Mouse (Mus musculus): ENCODE data around the gene Wfdc18.

The Wfdc18 gene

GRCm38 (mm10) chr11:83743525-83743924, 34.7 kb downstream of the Wfdc18 start:
- no peak for DNase-seq (ENCODE audit: low spot score)

DNA sequence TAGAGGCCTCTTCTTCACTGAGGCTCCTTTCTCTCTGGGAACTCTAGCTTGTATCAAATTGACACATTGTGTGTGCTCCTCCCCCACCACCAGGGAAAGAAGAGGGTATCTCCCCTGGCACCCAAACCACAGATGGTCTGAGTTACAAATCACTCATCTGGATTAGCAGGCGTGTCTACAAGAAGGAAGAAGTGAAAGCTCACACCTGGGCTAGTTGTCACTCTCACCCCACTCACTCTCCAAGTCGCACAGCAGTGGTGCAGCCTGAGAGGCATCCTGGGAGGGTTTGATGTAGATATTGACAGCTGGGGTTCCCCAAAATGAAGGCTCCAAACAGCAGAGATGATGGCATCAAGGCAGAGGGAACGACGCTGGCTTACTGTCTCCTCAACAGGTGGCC, 37.3 kb downstream of the Wfdc18 start:
- DNase-seq (ENCODE audit: low spot score): no peak

DNA sequence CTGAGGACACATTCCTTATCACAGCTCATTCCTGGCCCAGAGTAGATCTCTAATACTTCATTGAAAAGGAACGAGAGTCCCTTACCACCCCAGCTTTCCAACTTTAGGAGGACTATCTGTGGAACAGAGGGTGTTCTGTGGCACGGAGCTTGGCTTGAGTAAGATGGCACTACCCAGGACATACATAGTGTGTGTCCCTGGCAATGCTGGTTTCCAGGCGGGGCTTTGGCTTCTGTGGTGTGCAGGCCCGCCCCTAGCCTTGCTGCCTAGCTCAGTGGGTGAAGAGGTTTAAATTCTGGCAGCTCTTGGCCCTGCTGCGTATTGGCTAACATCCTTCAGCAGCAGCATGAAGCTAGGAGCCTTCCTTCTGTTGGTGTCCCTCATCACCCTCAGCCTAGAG, 37.9 kb downstream of the Wfdc18 start, which contains the start of gene Wfdc21:
Gene Wfdc21 (plus strand): TSS at position 260 of the 400 bp plus-strand sequence.
- no peak for DNase-seq (ENCODE audit: low spot score)

DNA sequence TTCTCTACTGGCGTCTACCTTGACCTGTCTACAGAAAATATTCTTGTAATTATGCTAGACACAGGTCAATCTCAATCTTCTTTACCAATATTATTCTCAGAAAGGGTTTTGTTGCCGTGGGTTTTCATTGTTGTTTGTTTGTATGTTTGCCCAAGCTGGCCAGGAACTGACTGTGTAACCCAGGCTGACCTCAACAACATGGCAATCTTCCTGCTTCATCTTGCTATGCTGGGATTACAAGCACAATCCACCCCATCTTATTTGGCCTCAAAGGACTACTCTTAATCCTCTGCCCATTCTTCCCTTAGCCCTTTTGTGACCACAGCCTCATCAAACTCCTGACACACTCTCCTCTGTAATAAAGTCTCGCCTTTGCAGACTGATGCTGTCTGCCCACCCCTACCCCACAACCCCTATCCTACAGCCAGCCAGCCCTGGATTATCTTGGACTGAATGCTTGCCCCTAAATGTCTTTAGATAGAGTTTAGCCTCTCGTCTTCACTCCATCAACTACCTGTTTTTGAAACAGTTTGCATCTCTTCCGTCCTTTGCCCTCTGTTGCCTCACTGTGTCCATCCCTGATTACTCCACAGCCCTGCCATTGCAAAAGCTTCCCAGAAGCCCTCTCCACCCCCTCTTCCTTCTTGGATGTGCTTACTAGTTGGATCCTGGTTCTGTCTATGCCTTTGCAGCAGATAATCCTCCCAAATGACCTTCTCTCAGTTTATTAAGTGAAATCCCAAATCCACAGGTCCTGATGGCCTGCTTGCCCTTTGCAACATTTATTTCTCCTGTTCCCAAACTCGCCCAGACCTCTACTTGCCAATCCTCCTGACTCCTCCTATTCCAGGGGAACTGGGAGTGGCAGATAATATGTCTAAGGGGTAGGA, 38.8 kb downstream of the Wfdc18 start:
- no peak for DNase-seq (ENCODE audit: low spot score)

DNA sequence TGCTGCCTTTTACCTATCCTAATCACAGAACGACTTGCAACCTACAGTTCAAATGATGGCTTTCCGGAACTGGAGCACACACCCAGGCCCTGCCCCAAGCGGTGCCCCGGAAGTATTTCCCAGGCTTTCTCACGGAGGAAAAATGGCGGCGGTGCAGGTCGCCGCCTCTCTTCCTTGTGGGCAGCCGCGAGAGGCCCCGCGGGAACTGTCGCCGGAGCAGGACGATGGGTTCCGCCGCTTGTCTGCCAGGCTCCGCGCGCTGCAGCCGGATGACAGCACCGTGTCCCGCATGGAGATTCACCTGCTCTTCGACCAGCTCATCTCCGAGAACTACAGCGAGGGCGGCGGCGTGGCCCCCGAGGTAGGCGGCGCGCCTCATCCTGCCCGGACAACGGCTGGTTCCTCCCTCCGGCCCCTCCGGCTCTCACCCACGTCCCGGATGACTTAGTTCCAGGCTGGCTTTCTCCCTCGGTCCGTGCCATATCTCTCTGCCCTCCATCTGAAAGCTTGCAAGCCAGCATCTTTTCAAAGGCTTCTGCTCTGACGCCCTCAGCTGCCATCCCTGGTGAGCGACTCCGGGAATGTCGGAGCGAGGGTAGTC, 44.9 kb downstream of the Wfdc18 start, which contains the start of gene Heatr6:
Gene Heatr6 (plus strand): TSS at position 116 of the 601 bp plus-strand sequence.
- DNase-seq (ENCODE audit: low spot score): peak; percentile 91

GRCm38 (mm10) chr11:83754227-83754626, 45.4 kb downstream of the Wfdc18 start:
- DNase-seq (ENCODE audit: low spot score): no peak
